Mouse (Mus musculus) erythroblast, embryonic 14.5 days (primary cell): ENCODE results near the gene Wfdc3.

ENCODE experiments used
- GATA1 ChIP-seq: IDR thresholded peaks from 2 replicates; pipeline ENCODE4 v1.6.1; 2012; ENCODE audit warnings: low read length, inconsistent platforms, mixed read lengths
- TAL1 ChIP-seq: IDR thresholded peaks from 3 replicates; pipeline ENCODE4 v1.6.1; 2012; ENCODE audit warnings: low read length, inconsistent platforms, mixed read lengths

GRCm38 (mm10) chr2:164733259-164733658 lies 12.5 kb downstream of the Wfdc3 start:
- TF ChIP-seq TAL1, result no peak
- no peak for TF ChIP-seq GATA1
